In the genomic region with DNA sequence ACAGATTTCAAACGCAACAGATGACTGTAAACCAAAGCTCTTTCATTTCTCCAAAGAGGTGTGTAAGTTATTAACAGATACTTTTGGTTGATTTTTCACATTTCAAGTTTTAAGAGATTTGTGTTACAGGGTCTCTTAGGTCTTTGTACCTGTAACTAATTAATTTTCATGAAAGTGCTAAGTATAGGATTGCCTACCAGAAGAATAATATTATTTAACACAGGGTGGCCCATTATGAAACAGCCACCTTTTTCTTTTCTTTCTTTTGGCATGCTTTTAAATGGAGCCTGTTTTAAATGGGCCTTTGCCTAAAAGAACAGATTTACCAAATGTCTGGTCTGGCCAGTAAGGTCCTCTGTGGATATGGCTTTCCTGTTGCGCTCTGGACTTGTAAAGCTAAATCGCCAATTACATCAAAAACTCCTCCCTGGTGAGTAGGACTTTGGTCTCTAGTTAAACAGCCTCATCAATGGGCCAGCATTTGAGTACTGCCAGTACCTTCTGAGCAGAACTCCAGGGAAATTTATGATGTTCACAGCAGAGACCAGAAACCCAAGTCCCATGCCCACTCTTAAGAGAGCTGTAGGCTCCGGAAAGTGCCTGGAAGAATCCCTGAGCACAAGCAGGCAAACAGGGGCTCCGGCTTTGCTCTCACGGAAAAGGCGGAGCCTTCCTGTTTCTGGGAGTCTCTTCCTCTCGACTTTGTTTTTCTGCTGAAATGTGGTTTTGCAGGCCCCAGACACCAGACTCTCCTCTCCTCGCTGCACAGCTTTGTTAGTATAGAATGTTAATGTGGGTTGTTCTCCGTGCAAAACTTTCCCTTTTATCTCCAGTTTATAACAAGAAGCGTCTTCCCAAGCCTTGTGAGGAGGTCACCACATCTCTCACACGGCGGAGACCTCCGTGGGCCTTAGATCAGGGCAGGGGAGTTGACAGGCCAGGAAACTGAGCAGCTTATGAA, we compare ENCODE assay signal across 8 mouse cellular contexts. TPM values are rescaled to one million over a fixed set of nuclear protein-coding genes. Genes with fewer than 3 reads are reported as not detected.
A peak's percentile ranks its signal among the peaks of the same experiment; 100 is the strongest.
DNase-seq lines count a peak whose midpoint lies in the region; ATAC-seq and TF ChIP-seq lines count a peak whose summit lies in the region.

No protein-coding gene starts in this region.

- no peaks in the 10 kb centered on the region for H3K36me3 ChIP-seq in heart, embryonic 11.5 days (ENCODE audit: control insufficient read depth, insufficient read depth, low read length)
- no peaks in the 10 kb centered on the region for H3K36me3 ChIP-seq in kidney, embryonic 14.5 days (ENCODE audit: control insufficient read depth, insufficient read depth, low read length)
- H3K36me3 ChIP-seq in lung, embryonic 16.5 days (ENCODE audit: control insufficient read depth, insufficient read depth, low read length), result peaks cover 5% of the 10 kb centered on the region; the same call in 1 of the 2 replicates
- no peaks in the 10 kb centered on the region for H3K36me3 ChIP-seq in forebrain, embryonic 16.5 days (ENCODE audit: control insufficient read depth, insufficient read depth)

- no peak for ATAC-seq in heart, embryonic 11.5 days (replicated peaks; ENCODE audit: insufficient number of reproducible peaks, low FRiP score, low TSS enrichment)
- no peak for ATAC-seq in kidney, embryonic 14.5 days (ENCODE audit: low FRiP score, low TSS enrichment)
- 0 out of 2 replicates have a peak, but pooled peaks have one; percentile 31 for ATAC-seq in lung, embryonic 16.5 days (ENCODE audit: low read depth)
- no peak for ATAC-seq in frontal cortex, adult (ENCODE audit: low TSS enrichment)
- ATAC-seq in forebrain, embryonic 16.5 days, result no peak

- H3K4me1 ChIP-seq in heart, embryonic 11.5 days (ENCODE audit: control insufficient read depth, insufficient read depth, low read length), result peaks cover 3% of the 10 kb centered on the region; the same call in 1 of the 2 replicates
- peaks cover 6% of the 10 kb centered on the region; the same call in 1 of the 2 replicates for H3K4me1 ChIP-seq in kidney, embryonic 14.5 days (ENCODE audit: control insufficient read depth, insufficient read depth, low read length)
- H3K4me1 ChIP-seq in lung, embryonic 16.5 days (replicated peaks; ENCODE audit: control insufficient read depth, insufficient read depth, low read length), result no peaks in the 10 kb centered on the region
- no peaks in the 10 kb centered on the region for H3K4me1 ChIP-seq in cerebellum, adult 2 months (ENCODE audit: control insufficient read depth, insufficient read depth, low read length)
- H3K4me1 ChIP-seq in forebrain, embryonic 16.5 days (replicated peaks; ENCODE audit: control insufficient read depth, insufficient read depth, low read length), result peaks cover 4% of the 10 kb centered on the region; the same call in 1 of the 2 replicates

- no peaks in the 10 kb centered on the region for H3K27me3 ChIP-seq in heart, embryonic 11.5 days (ENCODE audit: control insufficient read depth, insufficient read depth, low read length)
- no peaks in the 10 kb centered on the region for H3K27me3 ChIP-seq in kidney, embryonic 14.5 days (ENCODE audit: control insufficient read depth, insufficient read depth, low read length)
- no peaks in the 10 kb centered on the region for H3K27me3 ChIP-seq in lung, embryonic 16.5 days (ENCODE audit: control insufficient read depth, insufficient read depth, low read depth, low read length)
- H3K27me3 ChIP-seq in cerebellum, adult 2 months (ENCODE audit: control insufficient read depth, insufficient read depth, low read length), result no peaks in the 10 kb centered on the region
- no peaks in the 10 kb centered on the region for H3K27me3 ChIP-seq in forebrain, embryonic 16.5 days (replicated peaks; ENCODE audit: control insufficient read depth, insufficient read depth, low read length)

- no peak overlapping the region for H3K4me3 ChIP-seq in heart, embryonic 11.5 days (ENCODE audit: low read depth, low read length)
- no peak overlapping the region for H3K4me3 ChIP-seq in kidney, embryonic 14.5 days (ENCODE audit: low read length)
- H3K4me3 ChIP-seq in lung, embryonic 16.5 days (ENCODE audit: low read length), result no peak overlapping the region
- no peak overlapping the region for H3K4me3 ChIP-seq in cerebellum, adult 2 months (replicated peaks; ENCODE audit: insufficient read depth, low read depth, low read length)
- H3K4me3 ChIP-seq in forebrain, embryonic 16.5 days (replicated peaks; ENCODE audit: low read length), result no peak overlapping the region

- no peaks in the 10 kb centered on the region for H3K9me3 ChIP-seq in heart, embryonic 11.5 days (replicated peaks; ENCODE audit: control insufficient read depth, low read length)
- no peaks in the 10 kb centered on the region for H3K9me3 ChIP-seq in kidney, embryonic 14.5 days (ENCODE audit: control insufficient read depth, low read length)
- no peaks in the 10 kb centered on the region for H3K9me3 ChIP-seq in lung, embryonic 16.5 days (ENCODE audit: control insufficient read depth, low read length)
- H3K9me3 ChIP-seq in forebrain, embryonic 16.5 days (ENCODE audit: control insufficient read depth, low read length), result no peaks in the 10 kb centered on the region

- no peak for TF ChIP-seq POLR2A in cerebellum, adult 2 months (IDR thresholded peaks at IDR 0.05; ENCODE audit: borderline replicate concordance, insufficient read depth, low read length)

- H3K4me2 ChIP-seq in heart, embryonic 11.5 days, result no peak overlapping the region
- no peak overlapping the region for H3K4me2 ChIP-seq in kidney, embryonic 14.5 days (replicated peaks; ENCODE audit: low read depth, low read length)
- H3K4me2 ChIP-seq in lung, embryonic 16.5 days (ENCODE audit: low read depth, low read length), result no peak overlapping the region
- no peak overlapping the region for H3K4me2 ChIP-seq in forebrain, embryonic 16.5 days (ENCODE audit: low read length)

- no peak for TF ChIP-seq CTCF in cerebellum, adult 2 months (IDR thresholded peaks at IDR 0.05; ENCODE audit: borderline replicate concordance, insufficient read depth, low read depth, low read length)

- H3K9ac ChIP-seq in heart, embryonic 11.5 days (ENCODE audit: low read depth, low read length), result 0 out of 2 replicates have a peak overlapping the region, but pooled peaks have one; percentile 2
- no peak overlapping the region for H3K9ac ChIP-seq in kidney, embryonic 14.5 days (ENCODE audit: low read depth, low read length)
- H3K9ac ChIP-seq in lung, embryonic 16.5 days (ENCODE audit: low read length), result peak overlapping the region; percentile 6; the same call in 1 of the 2 replicates
- H3K9ac ChIP-seq in forebrain, embryonic 16.5 days (replicated peaks; ENCODE audit: low read depth, low read length), result no peak overlapping the region

- peak overlapping the region; percentile 85 for H3K27ac ChIP-seq in heart, embryonic 11.5 days (ENCODE audit: low read depth, low read length)
- H3K27ac ChIP-seq in kidney, embryonic 14.5 days (ENCODE audit: low read depth, low read length), result peak overlapping the region; percentile 68; the same call in 1 of the 2 replicates
- peak overlapping the region; percentile 74 for H3K27ac ChIP-seq in lung, embryonic 16.5 days (ENCODE audit: low read length)
- no peak overlapping the region for H3K27ac ChIP-seq in cerebellum, adult 2 months (ENCODE audit: insufficient read depth, low read length)
- no peak overlapping the region for H3K27ac ChIP-seq in forebrain, embryonic 16.5 days (ENCODE audit: low read length)

- WGBS in heart, embryonic 11.5 days (ENCODE audit: insufficient replicate concordance), result 58% methylated on average over 14 of the region's 14 CpGs
- WGBS in kidney, embryonic 14.5 days, result 40% methylated on average over 14 of the region's 14 CpGs
- 40% methylated on average over 14 of the region's 14 CpGs for WGBS in lung, embryonic 16.5 days
- WGBS in cerebellum, adult 2 months, result 75% methylated on average over 14 of the region's 14 CpGs
- WGBS in forebrain, embryonic 16.5 days, result 55% methylated on average over 14 of the region's 14 CpGs

- peak; percentile 16 for DNase-seq in adrenal gland, postnatal 10 days
- DNase-seq in adrenal gland, postnatal 25 days, result no peak
- no peak for DNase-seq in cerebellum, adult 2 months

RNA-seq across cellular contexts. Expression of gene Slc38a6, which starts 55.4 kb away (rescaled TPM):
- 10 to 100 TPM in 1 of 2 experiments, 1 to 10 TPM in 1; 7.3 to 13.9 TPM for total RNA-seq in adrenal gland, postnatal 10 days (2021)
- total RNA-seq in adrenal gland, postnatal 25 days (2021), result 8.9 and 12.9 TPM in 2 replicates
- polyA plus RNA-seq in heart, embryonic 11.5 days (2014; fragmentation: Nextera tagmentation; extraction: Ambion mirVana), result 7.8 and 8.7 TPM in 2 replicates
- polyA plus RNA-seq in kidney, embryonic 14.5 days (2014; fragmentation: Nextera tagmentation; extraction: Ambion mirVana), result 11.1 and 11.2 TPM in 2 replicates
- 8.9 and 10.4 TPM in 2 replicates for polyA plus RNA-seq in lung, embryonic 16.5 days (2015; fragmentation: Nextera tagmentation; extraction: Ambion mirVana)
- polyA plus RNA-seq in cerebellum, adult 2 months (2012; rRNA removed), result 23.6 and 25.9 TPM in 2 replicates
- polyA plus RNA-seq in forebrain, embryonic 16.5 days (2015; fragmentation: Nextera tagmentation; extraction: Ambion mirVana), result 7.9 and 9.6 TPM in 2 replicates

RNA-seq across cellular contexts. Expression of gene Trmt5, which starts 55.5 kb away (rescaled TPM):
- total RNA-seq in adrenal gland, postnatal 10 days (2021), result 10 to 100 TPM in 1 of 2 experiments, 1 to 10 TPM in 1; 9.9 to 17.5 TPM
- 13.8 and 14.5 TPM in 2 replicates for total RNA-seq in adrenal gland, postnatal 25 days (2021)
- polyA plus RNA-seq in heart, embryonic 11.5 days (2014; fragmentation: Nextera tagmentation; extraction: Ambion mirVana), result 16.0 and 18.5 TPM in 2 replicates
- polyA plus RNA-seq in kidney, embryonic 14.5 days (2014; fragmentation: Nextera tagmentation; extraction: Ambion mirVana), result 17.9 and 19.9 TPM in 2 replicates
- polyA plus RNA-seq in lung, embryonic 16.5 days (2015; fragmentation: Nextera tagmentation; extraction: Ambion mirVana), result 16.4 and 17.6 TPM in 2 replicates
- 13.9 and 15.7 TPM in 2 replicates for polyA plus RNA-seq in cerebellum, adult 2 months (2012; rRNA removed)
- 13.1 and 14.9 TPM in 2 replicates for polyA plus RNA-seq in forebrain, embryonic 16.5 days (2015; fragmentation: Nextera tagmentation; extraction: Ambion mirVana)

Comparison
In these comparisons a context has a peak if more than half of its experiments do, and no peak if none do; other contexts are left out.
1. H3K27ac ChIP-seq: peak in heart, embryonic 11.5 days (single experiment), kidney, embryonic 14.5 days (single experiment) and lung, embryonic 16.5 days (single experiment); none in cerebellum, adult 2 months (single experiment) and forebrain, embryonic 16.5 days (single experiment).
2. H3K9ac ChIP-seq: peak in heart, embryonic 11.5 days (single experiment) and lung, embryonic 16.5 days (single experiment); none in kidney, embryonic 14.5 days (single experiment) and forebrain, embryonic 16.5 days (single experiment).